ENCODE assay signal across 13 mouse cellular contexts in genomic region chr2:178642137-178643052, GRCm38 (mm10).
A peak's percentile ranks its signal among the peaks of the same experiment; 100 is the strongest.
DNase-seq lines count a peak whose midpoint lies in the region; ATAC-seq and TF ChIP-seq lines count a peak whose summit lies in the region.
"Had no signal": no experiment of that assay in that cellular context is flagged by ENCODE, and none has a peak within 500 bp of the region (broad histone marks: within the 10 kb centered on the region; RNA-seq: fewer than 3 reads in every experiment).

No protein-coding gene starts in this region.

- no peaks in the 10 kb centered on the region for H3K36me3 ChIP-seq in midbrain, embryonic 12.5 days
- no peaks in the 10 kb centered on the region for H3K36me3 ChIP-seq in midbrain, embryonic 11.5 days (ENCODE audit: control insufficient read depth, insufficient read depth, low read length)
- H3K36me3 ChIP-seq in forebrain, embryonic 15.5 days = no peaks in the 10 kb centered on the region
- H3K36me3 ChIP-seq in lung, postnatal 0 days (ENCODE audit: insufficient read depth, low read length) = no peaks in the 10 kb centered on the region
- H3K36me3 ChIP-seq: embryonic facial prominence, embryonic 12.5 days had no signal

- no peak overlapping the region for H3K4me2 ChIP-seq in midbrain, embryonic 12.5 days (replicated peaks)
- no peak overlapping the region for H3K4me2 ChIP-seq in midbrain, embryonic 11.5 days
- no peak overlapping the region for H3K4me2 ChIP-seq in forebrain, embryonic 15.5 days (replicated peaks)
- H3K4me2 ChIP-seq in lung, postnatal 0 days (replicated peaks; ENCODE audit: low read depth, low read length) = peak overlapping the region; percentile 20; the same call in 1 of the 2 replicates
- H3K4me2 ChIP-seq: embryonic facial prominence, embryonic 12.5 days had no signal

- H3K4me1 ChIP-seq in midbrain, embryonic 12.5 days = peaks cover 6% of the 10 kb centered on the region
- peaks cover 4% of the 10 kb centered on the region; the same call in 1 of the 2 replicates for H3K4me1 ChIP-seq in midbrain, embryonic 11.5 days (ENCODE audit: control insufficient read depth, insufficient read depth, low read length)
- peaks cover 3% of the 10 kb centered on the region for H3K4me1 ChIP-seq in forebrain, embryonic 15.5 days
- no peaks in the 10 kb centered on the region for H3K4me1 ChIP-seq in lung, postnatal 0 days (ENCODE audit: insufficient read depth, low read depth, low read length)

- no peak overlapping the region for H3K4me3 ChIP-seq in midbrain, embryonic 12.5 days
- H3K4me3 ChIP-seq in midbrain, embryonic 11.5 days (ENCODE audit: low read depth, low read length) = no peak overlapping the region
- H3K4me3 ChIP-seq in forebrain, embryonic 15.5 days = no peak overlapping the region
- no peak overlapping the region for H3K4me3 ChIP-seq in lung, postnatal 0 days (ENCODE audit: low read depth, low read length)
- H3K4me3 ChIP-seq: embryonic facial prominence, embryonic 12.5 days had no signal

- no peak overlapping the region for H3K9ac ChIP-seq in midbrain, embryonic 12.5 days (replicated peaks)
- H3K9ac ChIP-seq in midbrain, embryonic 11.5 days (ENCODE audit: low read length) = no peak overlapping the region
- H3K9ac ChIP-seq in forebrain, embryonic 15.5 days (replicated peaks) = no peak overlapping the region
- H3K9ac ChIP-seq in lung, postnatal 0 days (replicated peaks; ENCODE audit: low read depth) = no peak overlapping the region
- H3K9ac ChIP-seq: embryonic facial prominence, embryonic 12.5 days had no signal

- H3K27me3 ChIP-seq in midbrain, embryonic 12.5 days = no peaks in the 10 kb centered on the region; the same call in 1 of the 2 replicates
- no peaks in the 10 kb centered on the region for H3K27me3 ChIP-seq in midbrain, embryonic 11.5 days (ENCODE audit: control insufficient read depth, insufficient read depth, low read length)
- H3K27me3 ChIP-seq in forebrain, embryonic 15.5 days = no peaks in the 10 kb centered on the region
- H3K27me3 ChIP-seq in lung, postnatal 0 days (replicated peaks; ENCODE audit: insufficient read depth, low read length) = no peaks in the 10 kb centered on the region
- H3K27me3 ChIP-seq: embryonic facial prominence, embryonic 12.5 days had no signal

- TF ChIP-seq CTCF in lung, postnatal 0 days (IDR thresholded peaks at IDR 0.05) = no peak

- no peaks in the 10 kb centered on the region for H3K9me3 ChIP-seq in midbrain, embryonic 12.5 days
- no peaks in the 10 kb centered on the region for H3K9me3 ChIP-seq in midbrain, embryonic 11.5 days (ENCODE audit: control insufficient read depth, low read length)
- no peaks in the 10 kb centered on the region for H3K9me3 ChIP-seq in forebrain, embryonic 15.5 days
- H3K9me3 ChIP-seq in lung, postnatal 0 days (ENCODE audit: low read length) = no peaks in the 10 kb centered on the region
- H3K9me3 ChIP-seq: embryonic facial prominence, embryonic 12.5 days had no signal

- TF ChIP-seq EP300 in lung, postnatal 0 days (IDR thresholded peaks at IDR 0.05) = peak; percentile 86

- 40% methylated on average over 16 of the region's 16 CpGs for WGBS in midbrain, embryonic 12.5 days
- WGBS in midbrain, embryonic 11.5 days = 49% methylated on average over 16 of the region's 16 CpGs
- WGBS in forebrain, embryonic 15.5 days = 14% methylated on average over 16 of the region's 16 CpGs
- 41% methylated on average over 16 of the region's 16 CpGs for WGBS in lung, postnatal 0 days

- 0 out of 2 replicates have a peak overlapping the region, but pooled peaks have one; percentile 15 for H3K27ac ChIP-seq in midbrain, embryonic 12.5 days (replicated peaks)
- H3K27ac ChIP-seq in midbrain, embryonic 11.5 days (ENCODE audit: low read depth, low read length) = no peak overlapping the region
- H3K27ac ChIP-seq in forebrain, embryonic 15.5 days (replicated peaks) = no peak overlapping the region
- H3K27ac ChIP-seq in lung, postnatal 0 days (ENCODE audit: low read length) = peak overlapping the region; percentile 60
- H3K27ac ChIP-seq: embryonic facial prominence, embryonic 12.5 days had no signal

- no peak for ATAC-seq in midbrain, embryonic 12.5 days (ENCODE audit: low FRiP score, low read depth)
- ATAC-seq in midbrain, embryonic 11.5 days (ENCODE audit: low FRiP score) = no peak; the same call in 1 of the 2 replicates
- 0 out of 2 replicates have a peak, but pooled peaks have one; percentile 48 for ATAC-seq in forebrain, embryonic 15.5 days (replicated peaks)
- peak; percentile 99 for ATAC-seq in lung, postnatal 0 days

- no peak for DNase-seq in midbrain, embryonic 11.5 days (ENCODE audit: low spot score, missing footprints)
- peak; percentile 90 for DNase-seq in lung, postnatal 0 days (ENCODE audit: low spot score)
- no peak for DNase-seq in left cerebral cortex, adult 9 months (ENCODE audit: low spot score in 2 of 2)
- DNase-seq in layer of hippocampus, adult 9-10 months (ENCODE audit: low spot score) = no peak
- DNase-seq in cerebellum, adult 8-10 months = no peak
- DNase-seq: adrenal gland, postnatal 36 days; cerebellum, adult 11-12 months; heart, adult 18-20 months; heart, postnatal 10 days; kidney, postnatal 14 days had no signal

Comparison
In these comparisons a context has a peak if more than half of its experiments do, and no peak if none do; other contexts are left out.
1. H3K27ac ChIP-seq: peak in midbrain, embryonic 12.5 days (single experiment) and lung, postnatal 0 days (single experiment); none in midbrain, embryonic 11.5 days (single experiment) and forebrain, embryonic 15.5 days (single experiment).
2. ATAC-seq: peak in forebrain, embryonic 15.5 days (single experiment) and lung, postnatal 0 days (single experiment); none in midbrain, embryonic 12.5 days (single experiment) and midbrain, embryonic 11.5 days (single experiment).